Mouse (Mus musculus): ENCODE results near the gene Ckap5.

- TF ChIP-seq CTCF (conservative IDR thresholded peaks at IDR 0.05; ENCODE audit: insufficient read depth, insufficient read length, low read depth, low read length) (peak; percentile 50), POLR2A (IDR thresholded peaks at IDR 0.05; ENCODE audit: low read depth, low read length) (no peak)
Observed at GRCm38 (mm10) chr2:91656774-91657173, 130.2 kb downstream of the Ckap5 start.
